Mouse (Mus musculus) spleen, adult 2 months (tissue): ENCODE data around the gene Pecam1. TPM values are rescaled to one million over a fixed set of nuclear protein-coding genes. Genes with fewer than 3 reads are reported as not detected.
A peak's percentile ranks its signal among the peaks of the same experiment; 100 is the strongest.
"Not testable (repeated sequence)": the region's sequence is repeated elsewhere in the genome, so short reads cannot be mapped to it uniquely, and the experiment has no call there.

Experiments used
- DNase-seq, 2 experiments: peaks; one replicate each; pipeline versions ENCODE4 v3.0.0 to v3.0.0-alpha.2; 2012 to 2021; ENCODE audit warnings: low spot score in 2 of 2, low read depth in 1 of 2
- H3K27ac ChIP-seq: fragments of 200-500 bp; 2 replicates; pipeline ENCODE4 v1.5.1; 2012; ENCODE audit warnings: low read length, inconsistent platforms; ENCODE audit not compliant: insufficient read depth
- H3K27me3 ChIP-seq: fragments of 200-500 bp; 2 replicates; pipeline ENCODE4 v1.6.1; 2012; ENCODE audit warnings: mild to moderate bottlenecking, moderate library complexity, low read length, inconsistent platforms; ENCODE audit not compliant: control insufficient read depth, insufficient read depth
- H3K36me3 ChIP-seq: fragments of 200-500 bp; 2 replicates; pipeline ENCODE4 v1.6.1; 2012; ENCODE audit warnings: mild to moderate bottlenecking, low read length, inconsistent platforms; ENCODE audit not compliant: control insufficient read depth, insufficient read depth
- H3K4me1 ChIP-seq: fragments of 200-500 bp; 2 replicates; pipeline ENCODE4 v1.6.1; 2011; ENCODE audit warnings: inconsistent platforms; ENCODE audit not compliant: control insufficient read depth, insufficient read depth, insufficient read length
- H3K4me3 ChIP-seq: fragments of 200-500 bp; 2 replicates; pipeline ENCODE4 v1.5.1; 2011; ENCODE audit warnings: mild to moderate bottlenecking, inconsistent platforms; ENCODE audit not compliant: insufficient read depth, insufficient read length; ENCODE audit errors: extremely low read depth
- CTCF ChIP-seq: fragments of 200-500 bp; IDR thresholded peaks from 2 replicates; pipeline ENCODE4 v1.5.1; 2011; ENCODE audit warnings: mild to moderate bottlenecking, inconsistent platforms; ENCODE audit not compliant: insufficient read depth, insufficient read length, insufficient replicate concordance; ENCODE audit errors: extremely low read depth
- POLR2A ChIP-seq: fragments of 200-500 bp; IDR thresholded peaks from 2 replicates; pipeline ENCODE4 v1.6.1; 2011; ENCODE audit warnings: low read depth, low read length, inconsistent platforms
- WGBS: fragments of 180-500 bp; shearing (Covaris S2); methylation state at CpG from one replicate; pipeline ENCODE4 v1.1.7; 2018; 5-methylcytosine and 5-hydroxymethylcytosine counted together
- polyA plus RNA-seq: library from polyadenylated mRNA; depleted of rRNA; stranded (reverse); fragments of >200 nt; gene quantifications from 2 replicates; pipeline ENCODE4 v1.2.3, GENCODE M21; 2012

Gene Pecam1
- polyA plus RNA-seq, 1 experiment = 43.5 TPM

- 48% methylated on average over 6 of the region's 6 CpGs for WGBS
These were observed 8.0 kb downstream of the Pecam1 start for GRCm38 (mm10) chr11:106742388-106742841.

GRCm38 (mm10) chr11:106741826-106742225 lies 8.6 kb downstream of the Pecam1 start:
- DNase-seq = no peak
- Histone ChIP-seq H3K36me3 (peaks cover 8% of the 10 kb centered on the region), H3K27me3 (no peaks in the 10 kb centered on the region), H3K27ac (no peak overlapping the region), H3K4me3 (no peak overlapping the region), H3K4me1 (peaks cover 4% of the 10 kb centered on the region; the same call in 1 of the 2 replicates)
- 93% methylated on average over 3 of the region's 3 CpGs for WGBS
- TF ChIP-seq POLR2A = no peak
- TF ChIP-seq CTCF = no peak

More at GRCm38 (mm10) chr11:106742388-106742841, 8.0 kb downstream of the Pecam1 start:
- TF ChIP-seq POLR2A (no peak), CTCF (no peak)
- H3K4me1 ChIP-seq = peaks cover 4% of the 10 kb centered on the region; the same call in 1 of the 2 replicates
- H3K36me3 ChIP-seq = peaks cover 7% of the 10 kb centered on the region
- no peak overlapping the region for H3K27ac ChIP-seq
- no peaks in the 10 kb centered on the region for H3K27me3 ChIP-seq
- peak in 1 of 2 experiments; percentile 46 for DNase-seq
- no peak overlapping the region for H3K4me3 ChIP-seq

GRCm38 (mm10) chr11:106741232-106741631 lies 9.2 kb downstream of the Pecam1 start:
- peaks cover 8% of the 10 kb centered on the region for H3K36me3 ChIP-seq
- 76% methylated on average over 6 of the region's 6 CpGs for WGBS
- no peak for TF ChIP-seq POLR2A
- no peak for TF ChIP-seq CTCF
- no peaks in the 10 kb centered on the region for H3K27me3 ChIP-seq
- H3K27ac ChIP-seq = no peak overlapping the region
- H3K4me1 ChIP-seq = peaks cover 4% of the 10 kb centered on the region; the same call in 1 of the 2 replicates
- H3K4me3 ChIP-seq = no peak overlapping the region
- DNase-seq = no peak

GRCm38 (mm10) chr11:106740724-106741123 lies 9.7 kb downstream of the Pecam1 start:
- not testable (repeated sequence) for H3K4me1 ChIP-seq, H3K27me3 ChIP-seq
- WGBS = 86% methylated on average over 5 of the region's 8 CpGs

GRCm38 (mm10) chr11:106739116-106739515 lies 11.3 kb downstream of the Pecam1 start:
- H3K4me1 ChIP-seq = peaks cover 2% of the 10 kb centered on the region; the same call in 1 of the 2 replicates
- H3K27me3 ChIP-seq = no peaks in the 10 kb centered on the region
- DNase-seq = no peak
- H3K4me3 ChIP-seq = no peak overlapping the region
- WGBS = 97% methylated on average over 2 of the region's 2 CpGs
- H3K36me3 ChIP-seq = peaks cover 7% of the 10 kb centered on the region
- H3K27ac ChIP-seq = no peak overlapping the region
- TF ChIP-seq POLR2A = no peak
- TF ChIP-seq CTCF = no peak

More at GRCm38 (mm10) chr11:106740724-106741123, 9.7 kb downstream of the Pecam1 start:
- not testable (repeated sequence) for H3K27ac ChIP-seq, H3K4me3 ChIP-seq, DNase-seq, H3K36me3 ChIP-seq

- H3K27ac ChIP-seq = peak overlapping the region; percentile 40
These were observed 13.2 kb downstream of the Pecam1 start for GRCm38 (mm10) chr11:106737178-106737621.

GRCm38 (mm10) chr11:106736614-106737013 lies 13.8 kb downstream of the Pecam1 start:
- Histone ChIP-seq H3K4me3 (no peak overlapping the region), H3K36me3 (peaks cover 8% of the 10 kb centered on the region), H3K27ac (peak overlapping the region; percentile 40), H3K4me1 (peaks cover 2% of the 10 kb centered on the region; the same call in 1 of the 2 replicates), H3K27me3 (no peaks in the 10 kb centered on the region)
- WGBS = 79% methylated on average over 3 of the region's 3 CpGs
- DNase-seq = no peak
- TF ChIP-seq CTCF (no peak), POLR2A (no peak)

More at GRCm38 (mm10) chr11:106737178-106737621, 13.2 kb downstream of the Pecam1 start:
- Histone ChIP-seq H3K4me3 (no peak overlapping the region), H3K36me3 (peaks cover 8% of the 10 kb centered on the region), H3K4me1 (peaks cover 2% of the 10 kb centered on the region; the same call in 1 of the 2 replicates), H3K27me3 (no peaks in the 10 kb centered on the region)
- WGBS = 64% methylated on average over 12 of the region's 12 CpGs
- DNase-seq = no peak
- no peak for TF ChIP-seq POLR2A
- no peak for TF ChIP-seq CTCF
